Mouse (Mus musculus) lung, postnatal 25 days (tissue): ENCODE measurements around the gene Rad9b.

Experiments used
- DNase-seq: peaks from one replicate; pipeline ENCODE4 v3.0.0; 2022; ENCODE audit warnings: low spot score

Rad9b gene

GRCm38 (mm10) chr5:122353807-122354491 lies at the start of gene Rad9b, which contains the start of gene Vps29:
TSS of gene Rad9b (minus strand) at chr5:122354233.
TSS of gene Vps29 (plus strand) at chr5:122354369.
- DNase-seq, result peak; percentile 98

- DNase-seq, result no peak
Observed at GRCm38 (mm10) chr5:122403362-122403761, 49.3 kb upstream of the Rad9b start.

- DNase-seq, result peak; percentile 55
Observed at GRCm38 (mm10) chr5:122402772-122403171, 48.7 kb upstream of the Rad9b start.

- no peak for DNase-seq
Observed at GRCm38 (mm10) chr5:122402160-122402559, 48.1 kb upstream of the Rad9b start.

GRCm38 (mm10) chr5:122401303-122401640 lies 47.2 kb upstream of the Rad9b start:
- peak; percentile 61 for DNase-seq

- peak; percentile 78 for DNase-seq
Observed at GRCm38 (mm10) chr5:122400628-122401302, 46.7 kb upstream of the Rad9b start.

GRCm38 (mm10) chr5:122399871-122400270 lies 45.8 kb upstream of the Rad9b start:
- no peak for DNase-seq

GRCm38 (mm10) chr5:122397495-122397894 lies 43.5 kb upstream of the Rad9b start:
- no peak for DNase-seq

GRCm38 (mm10) chr5:122396791-122397190 lies 42.8 kb upstream of the Rad9b start:
- peak; percentile 79 for DNase-seq

- DNase-seq, result peak; percentile 79
Observed at GRCm38 (mm10) chr5:122393887-122394286, 39.9 kb upstream of the Rad9b start.

- no peak for DNase-seq
Observed at GRCm38 (mm10) chr5:122392227-122393004, 38.4 kb upstream of the Rad9b start.

GRCm38 (mm10) chr5:122391786-122392180 lies 37.8 kb upstream of the Rad9b start, which contains the start of gene Arpc3:
TSS of gene Arpc3 (plus strand) at chr5:122391878.
- peak; percentile 90 for DNase-seq

- no peak for DNase-seq
Observed at GRCm38 (mm10) chr5:122391178-122391785, 37.2 kb upstream of the Rad9b start.

- DNase-seq, result no peak
Observed at GRCm38 (mm10) chr5:122390671-122391070, 36.6 kb upstream of the Rad9b start.

- DNase-seq, result no peak
Observed at GRCm38 (mm10) chr5:122390006-122390405, 36.0 kb upstream of the Rad9b start.

- DNase-seq, result peak; percentile 70
Observed at GRCm38 (mm10) chr5:122379374-122380155, 25.5 kb upstream of the Rad9b start.

GRCm38 (mm10) chr5:122378171-122378570 lies 24.1 kb upstream of the Rad9b start:
- no peak for DNase-seq

GRCm38 (mm10) chr5:122377101-122377833 lies 23.2 kb upstream of the Rad9b start:
- DNase-seq, result no peak

- no peak for DNase-seq
Observed at GRCm38 (mm10) chr5:122372878-122373277, 18.8 kb upstream of the Rad9b start.

GRCm38 (mm10) chr5:122372192-122372769 lies 18.2 kb upstream of the Rad9b start, which contains the start of gene Fam216a:
TSS of gene Fam216a (minus strand) at chr5:122372364.
- DNase-seq, result peak; percentile 99
